Mouse (Mus musculus) right cerebral cortex, postnatal 14 days (tissue): ENCODE results near the gene St6galnac4.
A peak's percentile ranks its signal among the peaks of the same experiment; 100 is the strongest.

Source experiments
- DNase-seq: peaks from one replicate; pipeline ENCODE4 v3.0.0; 2022

St6galnac4 gene

GRCm38 (mm10) chr2:32604631-32605030, 17.7 kb downstream of the St6galnac4 start:
- DNase-seq: no peak

DNA sequence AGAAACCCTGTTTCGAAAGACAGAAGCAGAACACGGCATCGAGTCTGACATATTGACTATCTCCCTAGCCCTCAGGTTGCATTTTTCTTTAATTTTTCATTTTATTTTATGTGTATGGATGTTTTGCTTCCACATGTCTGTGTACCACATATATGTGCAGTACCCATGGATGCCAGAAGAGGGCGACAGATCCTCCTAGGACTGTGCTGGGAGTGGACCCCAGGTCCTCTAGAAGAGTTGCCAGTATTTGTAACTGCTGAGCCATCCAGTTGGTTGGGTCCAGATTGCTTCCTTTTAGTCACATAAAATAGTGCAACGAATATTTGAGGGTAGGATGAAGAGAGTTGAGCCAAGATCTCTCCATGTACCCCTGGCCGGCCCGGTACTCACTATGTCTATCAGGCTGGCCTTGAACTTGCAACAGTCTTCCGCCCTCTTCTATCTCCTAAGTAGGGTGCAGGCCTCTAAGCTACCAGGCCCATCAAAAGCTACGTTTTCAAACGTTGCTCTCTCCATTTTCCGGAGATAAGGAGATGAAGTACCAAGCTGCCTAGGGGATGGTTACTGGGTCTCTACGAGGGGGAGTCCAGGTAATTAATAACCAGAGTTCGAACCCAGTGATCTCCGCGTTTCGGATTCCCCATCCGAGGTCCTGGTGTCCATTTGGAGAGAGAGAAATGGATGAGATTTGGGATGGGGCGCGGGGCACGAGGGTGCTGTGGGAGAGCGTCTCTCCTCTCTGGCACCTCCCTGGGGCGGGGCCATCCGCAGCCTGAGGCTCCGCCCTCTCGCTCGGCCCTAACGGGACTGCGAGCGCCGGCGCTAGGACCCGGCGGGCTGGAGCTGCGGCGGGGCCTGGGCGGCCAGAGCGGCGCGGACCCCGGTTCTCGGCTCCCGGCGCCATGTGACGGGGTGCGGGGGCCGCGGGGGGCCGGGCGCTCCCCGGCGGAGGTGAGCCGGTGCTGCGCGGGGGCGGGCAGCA, 19.6 kb downstream of the St6galnac4 start:
- peak; percentile 82 for DNase-seq

DNA sequence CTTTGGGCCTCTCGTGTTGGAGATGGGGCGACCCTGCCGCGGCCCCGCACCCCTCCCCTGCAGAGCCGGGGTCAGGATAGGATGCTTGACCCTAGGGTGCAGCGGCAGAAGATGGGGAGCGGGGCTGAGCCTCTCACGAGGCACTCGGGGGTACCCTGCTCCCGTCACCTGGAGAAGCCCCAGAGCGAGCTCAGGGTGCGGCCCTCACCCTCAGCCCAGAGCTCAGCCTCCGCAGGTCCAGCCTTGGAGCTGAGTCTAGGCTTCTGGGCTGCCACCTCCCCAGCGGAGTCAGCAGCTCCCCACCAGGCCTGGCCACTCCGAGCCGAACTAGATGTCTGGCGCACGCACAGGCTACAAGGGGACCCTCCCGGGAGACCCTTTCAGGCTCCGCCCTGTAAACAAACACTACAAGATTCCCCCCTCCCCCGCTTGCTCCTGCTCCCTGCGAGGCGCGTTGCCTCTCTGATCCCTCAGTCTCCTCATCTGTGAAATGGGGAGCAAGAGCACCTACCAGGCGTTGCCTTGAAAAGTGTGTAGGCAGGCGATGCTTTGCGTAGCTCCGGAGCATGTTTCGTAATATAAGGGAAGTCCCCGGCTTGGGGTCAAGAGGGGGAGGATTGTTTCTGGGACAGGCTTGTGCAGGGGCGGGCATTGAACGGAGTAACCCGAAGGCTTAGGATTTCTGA, 20.5 kb downstream of the St6galnac4 start:
- DNase-seq: no peak

GRCm38 (mm10) chr2:32608141-32608777, 21.4 kb downstream of the St6galnac4 start:
- DNase-seq: no peak

- DNase-seq: no peak
Observed at GRCm38 (mm10) chr2:32608778-32609435, 22.0 kb downstream of the St6galnac4 start.

DNA sequence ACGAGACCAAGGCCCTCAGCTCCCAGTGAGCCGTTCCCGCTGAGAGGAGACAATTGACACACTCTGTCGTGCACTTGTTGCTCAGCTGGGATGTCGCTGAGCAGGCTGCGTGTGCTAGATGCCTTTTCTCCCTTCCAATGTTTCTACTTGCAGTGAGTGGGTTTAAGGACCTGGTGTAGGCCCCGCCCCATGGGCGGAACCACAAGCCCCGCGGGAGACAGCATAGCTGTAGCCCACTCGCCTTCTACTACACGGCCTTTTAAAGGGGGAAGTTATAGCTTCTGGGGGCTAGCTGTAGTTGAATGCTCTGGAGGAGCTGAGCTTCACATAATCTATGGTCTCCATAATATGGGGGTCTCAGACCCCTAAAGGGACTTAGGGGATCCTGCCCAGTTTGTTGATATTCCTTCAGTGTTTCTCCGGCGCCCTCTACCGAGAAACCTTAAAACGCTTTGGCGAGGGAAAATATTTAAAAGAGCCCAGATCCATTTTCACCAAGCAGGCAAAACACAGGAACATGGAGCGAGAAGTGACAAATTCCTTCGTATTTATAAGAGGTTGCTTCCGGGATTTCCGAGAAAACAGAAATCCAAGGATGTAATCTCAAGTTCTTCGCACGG, 23.8 kb downstream of the St6galnac4 start:
- DNase-seq: no peak

DNA sequence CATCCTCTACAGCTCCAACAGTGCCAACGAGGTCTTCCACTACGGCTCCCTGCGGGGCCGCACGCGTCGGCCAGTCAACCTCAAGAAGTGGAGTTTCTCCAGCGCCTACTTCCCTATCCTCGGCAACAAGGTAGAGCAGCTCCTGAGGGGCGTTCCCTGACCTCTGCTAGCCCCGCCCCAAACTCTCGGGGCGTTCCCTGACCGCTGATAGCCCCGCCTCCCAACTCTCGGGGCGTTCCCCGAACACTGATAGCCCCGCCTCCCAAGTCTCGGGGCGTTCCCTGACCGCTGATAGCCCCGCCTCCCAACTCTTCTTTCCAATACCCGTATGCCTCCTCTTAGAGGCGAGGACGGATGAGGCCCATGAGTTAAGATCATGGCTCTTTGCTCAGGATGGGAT, 25.4 kb downstream of the St6galnac4 start:
- DNase-seq: no peak

- no peak for DNase-seq
Observed at GRCm38 (mm10) chr2:32617109-32617508, 30.2 kb downstream of the St6galnac4 start.

DNA sequence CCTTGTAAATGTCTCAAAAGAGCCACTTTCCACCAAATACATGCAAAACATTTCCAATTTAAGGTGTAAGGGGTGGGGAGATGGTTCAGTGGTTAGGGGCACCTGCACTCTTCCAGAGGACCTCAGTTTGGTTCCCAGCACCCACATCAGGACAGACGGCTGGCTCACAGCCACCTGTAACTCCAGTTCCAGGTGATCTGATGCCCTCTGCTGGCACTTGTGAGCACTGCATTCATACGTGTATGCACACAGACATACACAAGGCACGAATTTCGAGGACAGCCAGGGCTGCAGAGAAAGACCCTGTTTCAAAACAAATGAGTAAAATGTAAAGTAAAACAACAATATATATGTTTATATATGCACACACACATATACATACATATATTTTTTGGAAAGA, 30.7 kb downstream of the St6galnac4 start:
- peak; percentile 44 for DNase-seq

GRCm38 (mm10) chr2:32618051-32618450, 31.2 kb downstream of the St6galnac4 start:
- DNase-seq: no peak

GRCm38 (mm10) chr2:32620682-32621516, 34.0 kb downstream of the St6galnac4 start:
- no peak for DNase-seq

DNA sequence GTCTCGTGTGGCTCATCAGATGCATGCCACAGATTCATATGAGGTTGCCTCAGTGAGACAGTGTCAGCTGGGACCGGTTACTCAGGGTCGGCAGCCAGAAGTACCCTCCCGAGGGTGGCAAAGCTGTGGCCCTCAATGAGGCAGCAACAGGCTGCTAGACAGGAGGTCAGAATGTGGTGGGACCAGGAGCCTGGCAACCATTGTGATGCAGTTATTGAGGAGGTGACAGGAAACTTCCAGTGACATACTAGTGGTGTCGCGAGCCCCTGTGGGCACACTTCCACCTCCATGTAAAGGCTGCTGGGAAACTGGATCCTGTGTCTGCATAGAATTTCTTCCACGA, 34.6 kb downstream of the St6galnac4 start, which contains the start of gene Ak1:
Ak1 (plus strand) TSS at position 242 of the 343 bp plus-strand sequence.
- DNase-seq: no peak

DNA sequence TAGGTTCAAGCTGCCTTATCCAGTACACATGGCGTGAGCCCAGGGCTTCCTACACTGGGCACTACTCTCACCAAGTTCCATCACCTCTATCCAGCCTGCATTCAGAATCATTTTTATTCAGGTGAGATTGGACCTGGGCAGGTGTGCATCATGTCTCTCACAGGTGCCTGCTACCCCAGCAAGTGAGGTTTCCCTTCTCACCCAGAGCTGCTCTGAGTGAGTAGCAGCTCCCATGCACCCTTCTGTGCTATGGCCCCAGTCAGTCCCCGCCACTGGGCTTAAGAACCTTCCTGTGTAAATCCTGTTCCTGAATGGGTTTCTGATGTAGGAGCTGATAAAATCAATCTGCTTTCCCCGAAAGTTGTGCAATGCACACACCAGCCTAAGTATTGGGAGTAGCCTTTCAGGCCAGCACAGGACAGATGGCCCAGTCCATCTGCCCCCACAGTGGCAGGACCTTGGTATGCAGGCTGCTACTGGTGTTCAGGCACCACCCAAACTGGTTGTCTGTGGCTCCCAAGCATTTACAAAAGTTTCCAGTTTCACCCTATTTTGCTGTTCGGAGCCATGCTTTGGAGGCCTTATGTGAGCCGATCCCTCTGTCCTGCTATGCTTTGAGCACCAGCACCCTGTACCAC, 37.3 kb downstream of the St6galnac4 start:
- DNase-seq: no peak

- peak; percentile 82 for DNase-seq
Observed at GRCm38 (mm10) chr2:32625212-32625872, 38.4 kb downstream of the St6galnac4 start.

DNA sequence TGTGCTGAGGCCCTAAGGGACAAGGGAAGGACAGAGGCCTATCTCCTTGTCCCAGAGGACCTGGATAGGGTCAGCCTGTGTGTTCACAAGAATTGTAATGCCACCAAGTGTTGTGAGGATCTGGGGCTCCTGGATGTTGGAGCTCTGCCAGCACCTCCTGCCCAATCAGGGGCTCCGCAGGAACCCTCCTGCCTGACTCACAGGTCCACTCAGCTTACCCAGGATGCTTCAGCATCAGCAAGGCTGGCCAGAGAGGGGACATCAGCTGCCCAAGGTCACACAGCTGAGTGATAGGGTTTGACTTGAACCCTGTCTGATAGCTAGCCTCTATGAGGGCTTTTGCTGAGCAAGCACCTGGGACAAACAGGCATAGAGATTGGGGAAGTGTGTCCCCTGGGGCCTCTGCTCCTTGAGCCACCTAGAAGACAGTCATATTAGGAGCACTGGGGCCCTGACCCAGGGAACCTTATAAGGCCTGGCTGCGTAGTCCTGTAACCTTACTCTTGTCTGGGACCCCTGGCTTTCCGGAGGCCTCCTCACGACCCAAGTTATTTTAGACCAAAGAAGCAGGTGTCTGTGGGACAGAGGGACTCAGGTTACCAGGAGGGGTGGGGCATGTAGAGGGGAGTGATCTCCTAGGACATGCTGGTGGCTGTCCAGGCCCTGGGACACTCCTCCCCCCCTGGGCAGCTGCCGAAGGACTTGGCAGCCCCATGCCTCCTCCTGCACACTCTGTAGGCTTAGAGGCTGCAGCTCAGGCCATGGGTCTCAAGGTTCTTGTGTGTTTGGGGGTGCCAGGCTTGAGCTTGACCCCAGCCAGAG, 39.2 kb downstream of the St6galnac4 start:
- DNase-seq: peak; percentile 79

DNA sequence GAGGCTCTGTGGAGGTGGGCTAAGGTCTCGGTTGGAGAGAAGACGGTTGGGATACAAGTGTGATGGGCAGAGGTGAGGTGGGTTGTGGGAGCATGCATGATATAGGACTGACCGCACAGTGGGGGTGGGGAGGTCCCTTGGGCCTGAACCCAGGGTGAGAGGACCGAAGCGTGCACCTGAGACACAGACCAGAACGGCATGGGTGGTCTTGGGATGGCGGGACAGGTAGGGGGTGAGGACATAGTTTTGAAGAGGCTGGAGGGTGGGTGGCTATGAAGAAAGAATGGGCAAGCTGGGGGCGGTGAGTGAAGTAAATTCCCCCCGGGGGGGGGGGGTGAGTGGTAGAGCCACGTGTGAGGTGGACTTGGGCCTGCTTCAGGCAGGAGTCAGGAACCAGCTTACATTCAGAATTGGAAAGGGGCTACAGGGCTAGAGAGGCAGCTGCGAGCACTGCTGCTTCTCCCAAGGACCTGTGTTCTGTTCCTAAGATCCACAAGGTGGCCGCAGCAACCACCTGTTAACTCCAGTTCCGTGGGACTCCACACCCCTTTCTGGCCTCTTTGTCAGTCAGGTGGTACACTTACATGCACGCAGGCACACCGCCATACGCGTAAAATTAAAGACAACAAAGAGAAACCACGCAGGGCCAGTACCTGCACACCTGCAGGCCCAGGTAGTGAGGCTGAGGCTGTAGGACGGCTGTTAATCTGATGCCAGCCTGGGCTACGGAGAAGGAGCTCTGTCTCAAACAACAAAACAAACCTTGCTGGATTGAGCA, 40.6 kb downstream of the St6galnac4 start:
- no peak for DNase-seq

GRCm38 (mm10) chr2:32628044-32628550, 41.2 kb downstream of the St6galnac4 start:
- no peak for DNase-seq

DNA sequence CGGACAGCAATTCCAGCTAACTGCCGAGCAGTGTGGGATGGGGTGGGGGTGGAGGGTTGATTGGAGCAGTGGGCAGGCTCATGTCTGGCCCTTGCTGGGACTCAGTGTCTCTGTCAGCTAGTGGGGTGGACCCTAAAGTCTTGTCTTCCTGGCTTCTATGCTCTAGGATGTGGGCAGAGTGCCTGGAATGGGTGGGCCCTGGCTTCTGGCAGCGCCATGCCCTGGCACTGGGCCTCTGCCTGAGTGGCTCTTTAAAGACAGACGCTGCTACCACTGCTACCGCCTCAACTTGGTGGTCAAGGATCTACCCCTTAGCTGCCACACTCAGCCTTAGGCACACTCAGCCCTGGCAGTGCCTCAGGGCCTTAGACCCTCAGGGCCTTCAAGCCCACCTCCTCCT, 41.8 kb downstream of the St6galnac4 start:
- peak; percentile 67 for DNase-seq
